ENCODE assay signal across 8 mouse cellular contexts in genomic region chr11:113147535-113148197, GRCm38 (mm10).
DNase-seq lines count a peak whose midpoint lies in the region; ATAC-seq and TF ChIP-seq lines count a peak whose summit lies in the region.

No protein-coding gene starts in this region.

- H3K27ac ChIP-seq in forebrain, postnatal 0 days (ENCODE audit: low read depth, low read length), result peak overlapping the region; percentile 29; the same call in 1 of the 2 replicates
- no peak overlapping the region for H3K27ac ChIP-seq in forebrain, embryonic 12.5 days
- no peak overlapping the region for H3K27ac ChIP-seq in liver, embryonic 11.5 days (ENCODE audit: low read depth, low read length)
- H3K27ac ChIP-seq in liver, embryonic 12.5 days, result no peak overlapping the region
- H3K27ac ChIP-seq in cortical plate, adult 2 months (ENCODE audit: insufficient read depth, low read length), result 0 out of 2 replicates have a peak overlapping the region, but pooled peaks have one; percentile 37
- H3K27ac ChIP-seq in limb, embryonic 13.5 days, result peak overlapping the region; percentile 58; the same call in 1 of the 2 replicates

- no peak overlapping the region for H3K4me3 ChIP-seq in forebrain, postnatal 0 days (ENCODE audit: low read depth, low read length)
- no peak overlapping the region for H3K4me3 ChIP-seq in forebrain, embryonic 12.5 days (replicated peaks)
- H3K4me3 ChIP-seq in liver, embryonic 11.5 days (ENCODE audit: low read depth, low read length), result no peak overlapping the region
- H3K4me3 ChIP-seq in liver, embryonic 12.5 days, result no peak overlapping the region
- no peak overlapping the region for H3K4me3 ChIP-seq in cortical plate, adult 2 months (ENCODE audit: insufficient read depth, low read length)
- no peak overlapping the region for H3K4me3 ChIP-seq in limb, embryonic 13.5 days

- no peaks in the 10 kb centered on the region for H3K9me3 ChIP-seq in forebrain, postnatal 0 days (ENCODE audit: low read length)
- no peaks in the 10 kb centered on the region for H3K9me3 ChIP-seq in forebrain, embryonic 12.5 days
- no peaks in the 10 kb centered on the region for H3K9me3 ChIP-seq in liver, embryonic 11.5 days (ENCODE audit: control insufficient read depth, low read length)
- no peaks in the 10 kb centered on the region for H3K9me3 ChIP-seq in liver, embryonic 12.5 days (replicated peaks)
- H3K9me3 ChIP-seq in limb, embryonic 13.5 days, result no peaks in the 10 kb centered on the region

- DNase-seq in forebrain, postnatal 0 days, result no peak
- DNase-seq in liver, embryonic 11.5 days (ENCODE audit: low spot score), result no peak
- no peak for DNase-seq in c-Kit-positive CD71-positive TER-119-positive erythroid progenitor cells, embryonic 14.5 days (ENCODE audit: low spot score)

- no peaks in the 10 kb centered on the region for H3K36me3 ChIP-seq in forebrain, postnatal 0 days (ENCODE audit: insufficient read depth)
- no peaks in the 10 kb centered on the region for H3K36me3 ChIP-seq in forebrain, embryonic 12.5 days (replicated peaks)
- no peaks in the 10 kb centered on the region for H3K36me3 ChIP-seq in liver, embryonic 11.5 days (ENCODE audit: control insufficient read depth, insufficient read depth, low read length)
- H3K36me3 ChIP-seq in liver, embryonic 12.5 days, result no peaks in the 10 kb centered on the region
- H3K36me3 ChIP-seq in limb, embryonic 13.5 days, result no peaks in the 10 kb centered on the region

- no peaks in the 10 kb centered on the region for H3K27me3 ChIP-seq in forebrain, postnatal 0 days (ENCODE audit: insufficient read depth, low read length)
- no peaks in the 10 kb centered on the region for H3K27me3 ChIP-seq in forebrain, embryonic 12.5 days
- H3K27me3 ChIP-seq in liver, embryonic 11.5 days (replicated peaks; ENCODE audit: control insufficient read depth, insufficient read depth, low read length), result no peaks in the 10 kb centered on the region
- H3K27me3 ChIP-seq in liver, embryonic 12.5 days (replicated peaks), result no peaks in the 10 kb centered on the region
- H3K27me3 ChIP-seq in limb, embryonic 13.5 days, result no peaks in the 10 kb centered on the region

- 0 out of 2 replicates have a peak, but pooled peaks have one; percentile 12 for ATAC-seq in forebrain, postnatal 0 days
- no peak for ATAC-seq in forebrain, embryonic 12.5 days (ENCODE audit: low FRiP score)
- ATAC-seq in liver, embryonic 11.5 days (replicated peaks; ENCODE audit: low FRiP score), result no peak
- ATAC-seq in liver, embryonic 12.5 days, result no peak
- ATAC-seq in limb, embryonic 13.5 days (ENCODE audit: low FRiP score, low read depth), result peak; percentile 45; the same call in 1 of the 2 replicates
- no peak for ATAC-seq in monocyte, adult 5-6 weeks (replicated peaks; ENCODE audit: insufficient number of reproducible peaks, low FRiP score, low TSS enrichment, poor library complexity, severe bottlenecking)

- no peak overlapping the region for H3K4me2 ChIP-seq in forebrain, postnatal 0 days (ENCODE audit: low read depth)
- no peak overlapping the region for H3K4me2 ChIP-seq in forebrain, embryonic 12.5 days
- H3K4me2 ChIP-seq in liver, embryonic 11.5 days, result peak overlapping the region; percentile 13; the same call in 1 of the 2 replicates
- H3K4me2 ChIP-seq in liver, embryonic 12.5 days, result no peak overlapping the region
- H3K4me2 ChIP-seq in limb, embryonic 13.5 days (replicated peaks), result peak overlapping the region; percentile 28

- peaks cover 8% of the 10 kb centered on the region; the same call in 1 of the 2 replicates for H3K4me1 ChIP-seq in forebrain, postnatal 0 days (ENCODE audit: insufficient read depth)
- peaks cover 40% of the 10 kb centered on the region for H3K4me1 ChIP-seq in forebrain, embryonic 12.5 days
- H3K4me1 ChIP-seq in liver, embryonic 11.5 days (replicated peaks; ENCODE audit: control insufficient read depth, insufficient read depth, low read length), result peaks cover 9% of the 10 kb centered on the region
- H3K4me1 ChIP-seq in liver, embryonic 12.5 days, result peaks cover 17% of the 10 kb centered on the region
- H3K4me1 ChIP-seq in cortical plate, adult 2 months (ENCODE audit: control insufficient read depth, insufficient read depth, low read length), result peaks cover 5% of the 10 kb centered on the region
- peaks cover 59% of the 10 kb centered on the region for H3K4me1 ChIP-seq in limb, embryonic 13.5 days

- no peak for TF ChIP-seq POLR2A in cortical plate, adult 2 months (IDR thresholded peaks at IDR 0.05; ENCODE audit: extremely low read depth, insufficient read depth, low read length)

- TF ChIP-seq CTCF in forebrain, postnatal 0 days (IDR thresholded peaks at IDR 0.05; ENCODE audit: low read depth), result no peak
- TF ChIP-seq CTCF in cortical plate, adult 2 months (IDR thresholded peaks at IDR 0.05; ENCODE audit: extremely low read depth, insufficient read depth, low read length), result no peak

- no peak overlapping the region for H3K9ac ChIP-seq in forebrain, postnatal 0 days
- H3K9ac ChIP-seq in forebrain, embryonic 12.5 days, result no peak overlapping the region
- no peak overlapping the region for H3K9ac ChIP-seq in liver, embryonic 11.5 days (ENCODE audit: low read depth, low read length)
- no peak overlapping the region for H3K9ac ChIP-seq in liver, embryonic 12.5 days
- peak overlapping the region; percentile 35; the same call in 1 of the 2 replicates for H3K9ac ChIP-seq in limb, embryonic 13.5 days

- 74% methylated on average over 17 of the region's 17 CpGs for WGBS in forebrain, postnatal 0 days
- WGBS in forebrain, embryonic 12.5 days, result 84% methylated on average over 17 of the region's 17 CpGs
- 62% methylated on average over 17 of the region's 17 CpGs for WGBS in liver, embryonic 11.5 days
- 66% methylated on average over 17 of the region's 17 CpGs for WGBS in liver, embryonic 12.5 days (ENCODE audit: insufficient replicate concordance)
- WGBS in limb, embryonic 13.5 days, result 23% methylated on average over 17 of the region's 17 CpGs

Comparison
In these comparisons a context has a peak if more than half of its experiments do, and no peak if none do; other contexts are left out.
1. ATAC-seq: peak in forebrain, postnatal 0 days (single experiment) and limb, embryonic 13.5 days (single experiment); none in forebrain, embryonic 12.5 days (single experiment), liver, embryonic 11.5 days (single experiment), liver, embryonic 12.5 days (single experiment) and monocyte, adult 5-6 weeks (single experiment).
2. H3K27ac ChIP-seq: peak in forebrain, postnatal 0 days (single experiment), cortical plate, adult 2 months (single experiment) and limb, embryonic 13.5 days (single experiment); none in forebrain, embryonic 12.5 days (single experiment), liver, embryonic 11.5 days (single experiment) and liver, embryonic 12.5 days (single experiment).
3. H3K4me2 ChIP-seq: peak in liver, embryonic 11.5 days (single experiment) and limb, embryonic 13.5 days (single experiment); none in forebrain, postnatal 0 days (single experiment), forebrain, embryonic 12.5 days (single experiment) and liver, embryonic 12.5 days (single experiment).